Mouse (Mus musculus): ENCODE results near the gene Fli1. TPM values are rescaled to one million over a fixed set of nuclear protein-coding genes. Genes with fewer than 3 reads are reported as not detected.

Fli1 gene
- total RNA-seq, 2 experiments from 2014 or later, result 5.4 to 6.3 TPM

DNA sequence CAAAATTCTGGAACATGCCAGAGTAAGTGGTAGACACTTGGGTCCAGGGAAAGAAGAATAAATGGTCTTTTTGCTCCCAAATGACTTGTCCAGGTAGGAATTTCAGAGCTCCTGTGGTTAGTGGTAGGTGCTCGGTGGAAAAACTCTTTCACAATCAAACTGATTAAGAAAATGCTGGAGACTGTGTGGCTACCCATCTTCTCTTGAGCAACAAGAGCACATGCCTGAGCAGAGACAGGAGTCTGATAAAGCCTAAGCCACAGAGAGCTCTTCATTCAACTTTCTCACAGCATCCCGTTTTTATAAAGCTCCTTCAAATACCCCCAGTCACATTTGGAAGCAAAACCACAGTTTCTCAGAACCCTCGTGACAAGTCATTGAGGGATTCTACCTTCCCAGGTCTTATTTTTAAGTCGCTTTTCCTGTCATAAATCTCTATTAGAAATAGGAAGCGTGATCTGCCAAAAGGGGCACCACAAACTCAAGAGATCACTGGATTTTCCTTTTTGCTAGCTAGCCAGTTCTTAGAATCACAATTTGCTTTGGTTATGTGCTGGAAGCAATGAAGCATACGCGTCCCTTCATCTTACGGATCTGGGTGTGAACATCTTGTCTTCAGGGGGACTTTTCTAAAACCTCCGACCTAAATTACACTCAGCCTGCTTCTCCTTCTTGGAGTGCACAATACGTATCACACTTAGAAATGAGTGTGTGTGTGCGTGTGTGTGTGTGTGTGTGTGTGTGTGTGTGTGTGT lies 40.2 kb downstream of the Fli1 start:
- DNase-seq, result no peak

- peak in 1 of 2 experiments; percentile 15 for DNase-seq
Observed at GRCm38 (mm10) chr9:32500886-32501285, 41.8 kb downstream of the Fli1 start.

DNA sequence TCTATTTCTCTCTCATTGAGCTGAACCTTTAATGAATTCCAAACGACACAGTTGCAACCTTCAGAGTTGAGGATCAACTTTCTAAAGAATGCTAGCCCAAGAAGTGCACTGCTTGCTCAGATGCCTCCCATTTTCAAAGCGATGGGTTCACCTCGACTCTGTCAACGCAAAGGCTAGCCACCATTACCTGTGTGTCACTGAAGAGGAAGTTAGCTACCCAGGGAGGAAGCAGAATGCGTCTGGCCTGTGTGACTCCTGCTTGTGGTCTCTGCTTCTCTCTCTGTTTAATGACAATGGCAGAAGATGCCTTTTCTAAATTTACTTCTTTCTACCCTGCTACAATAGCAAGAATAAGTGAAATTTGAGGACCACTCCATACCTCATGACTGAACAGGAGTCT lies 42.6 kb downstream of the Fli1 start:
- DNase-seq, result no peak

GRCm38 (mm10) chr9:32499469-32499868 lies 43.2 kb downstream of the Fli1 start:
- DNase-seq, result no peak

GRCm38 (mm10) chr9:32495643-32495997 lies 47.0 kb downstream of the Fli1 start:
- DNase-seq, result no peak

DNA sequence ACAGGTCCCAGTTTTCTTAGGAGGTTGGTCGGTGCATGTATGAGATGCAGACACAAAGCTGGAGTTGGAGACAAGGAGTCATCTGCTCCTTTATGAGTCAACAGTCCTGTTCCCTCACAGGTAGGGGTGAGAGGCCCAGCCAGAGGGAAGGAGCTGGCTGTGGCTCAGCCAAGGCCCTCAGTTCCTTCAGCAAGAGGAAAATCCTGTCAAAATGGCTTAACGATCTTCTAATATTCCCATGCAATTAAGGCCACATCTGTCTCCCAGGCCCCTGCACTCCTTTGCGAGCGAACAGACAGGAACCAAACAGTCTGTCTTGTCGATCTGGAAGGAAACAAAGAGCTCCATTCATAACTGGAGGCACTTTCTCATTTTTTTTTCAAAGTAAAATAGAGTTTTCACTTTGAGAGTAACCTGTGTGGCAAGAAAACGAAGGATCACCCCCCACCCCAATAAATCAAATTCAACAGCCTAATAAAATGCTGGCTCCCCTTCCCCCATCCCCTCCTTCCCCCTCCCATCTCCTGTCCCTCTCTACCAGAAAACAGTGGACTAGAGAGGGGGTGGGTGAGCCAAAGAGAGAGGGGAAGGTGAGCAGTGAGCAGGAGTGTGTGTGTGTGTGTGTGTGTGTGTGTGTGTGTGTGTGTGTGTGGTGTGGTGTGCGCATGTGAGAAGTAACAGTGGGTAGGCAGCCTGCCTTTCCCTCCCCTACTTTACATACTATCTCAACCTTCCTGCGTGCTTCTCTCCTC lies 47.6 kb downstream of the Fli1 start:
- DNase-seq, result no peak

- no peak for DNase-seq
Observed at GRCm38 (mm10) chr9:32493588-32494423, 48.9 kb downstream of the Fli1 start.

DNA sequence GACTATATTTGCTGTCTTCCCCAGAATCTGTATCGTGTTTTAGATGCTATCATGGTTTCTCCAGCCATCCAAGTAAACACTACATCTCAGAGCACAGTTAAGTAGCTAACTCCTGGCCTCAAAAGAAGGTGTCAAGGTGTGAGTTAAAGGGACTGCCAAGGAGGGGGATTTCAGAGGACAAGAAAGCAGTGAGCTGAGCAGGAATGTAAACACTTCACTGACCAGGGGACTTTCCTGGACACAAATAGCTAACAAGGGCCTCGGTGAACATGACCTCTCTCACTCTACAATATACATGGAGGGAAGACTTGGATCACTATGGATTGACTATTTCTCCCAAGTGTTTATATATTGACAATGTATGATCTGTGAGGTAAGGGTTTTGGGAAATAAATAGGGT lies 49.9 kb downstream of the Fli1 start:
- DNase-seq, result no peak

GRCm38 (mm10) chr9:32491484-32491883 lies 51.2 kb downstream of the Fli1 start:
- DNase-seq, result no peak

GRCm38 (mm10) chr9:32489794-32490358 lies 52.8 kb downstream of the Fli1 start:
- no peak for DNase-seq

DNA sequence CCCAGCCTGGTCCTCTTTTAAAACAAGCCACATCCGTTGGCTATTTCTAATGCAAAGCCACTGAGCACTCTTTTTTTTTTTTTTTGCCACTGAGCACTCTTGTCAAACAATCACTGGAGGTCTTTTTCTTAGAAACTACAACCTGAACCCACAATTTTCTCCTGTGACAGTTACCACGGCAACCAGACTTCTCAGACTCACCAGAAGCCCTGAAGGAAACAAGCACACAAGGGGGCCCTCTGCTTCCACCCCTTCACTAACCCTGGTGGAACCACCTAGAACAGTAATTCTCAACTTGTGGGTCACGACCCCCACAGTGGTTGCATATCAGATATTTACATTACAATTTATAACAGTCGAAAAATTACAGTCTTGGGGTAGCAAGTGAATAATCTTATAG lies 53.3 kb downstream of the Fli1 start:
- DNase-seq, result no peak

DNA sequence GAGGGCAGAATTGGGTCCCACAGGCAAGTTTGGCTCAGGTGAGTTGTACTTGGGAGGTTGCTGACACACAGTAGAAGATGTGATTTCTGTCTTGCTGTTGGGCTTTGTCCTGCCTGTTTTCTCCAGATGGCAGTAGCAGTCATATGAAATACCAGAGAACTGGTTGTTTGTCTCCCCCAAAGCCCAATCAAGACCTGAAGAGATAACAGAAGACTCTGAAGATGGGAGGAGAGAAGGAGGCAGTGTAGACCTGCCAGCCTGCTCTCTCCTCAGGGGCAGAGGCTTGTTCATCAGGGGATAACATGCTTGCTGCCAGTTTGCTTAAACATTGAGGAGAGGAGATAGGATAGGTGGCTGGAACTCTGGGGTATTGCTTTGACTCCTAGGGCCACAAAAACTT lies 54.0 kb downstream of the Fli1 start:
- DNase-seq, result no peak

DNA sequence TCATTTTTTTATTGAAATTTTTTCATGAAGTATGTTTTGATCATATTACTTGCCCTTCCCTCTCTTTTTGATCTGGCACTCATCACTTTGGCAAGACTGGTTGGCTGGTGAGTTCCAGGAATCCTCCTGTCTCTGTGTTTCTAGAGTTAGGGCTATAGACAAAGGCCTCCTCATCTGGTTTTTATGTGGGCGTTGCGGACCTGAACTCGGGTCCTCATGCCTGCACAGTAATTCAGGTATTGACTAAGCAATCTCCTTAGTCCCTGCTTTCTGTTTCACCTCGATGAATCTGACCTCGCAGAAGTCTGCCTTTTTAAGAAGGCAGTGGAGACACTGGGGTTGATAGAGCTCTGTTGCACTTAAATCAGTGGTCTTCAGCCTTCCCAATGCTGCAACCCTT lies 54.8 kb downstream of the Fli1 start:
- DNase-seq, result no peak

DNA sequence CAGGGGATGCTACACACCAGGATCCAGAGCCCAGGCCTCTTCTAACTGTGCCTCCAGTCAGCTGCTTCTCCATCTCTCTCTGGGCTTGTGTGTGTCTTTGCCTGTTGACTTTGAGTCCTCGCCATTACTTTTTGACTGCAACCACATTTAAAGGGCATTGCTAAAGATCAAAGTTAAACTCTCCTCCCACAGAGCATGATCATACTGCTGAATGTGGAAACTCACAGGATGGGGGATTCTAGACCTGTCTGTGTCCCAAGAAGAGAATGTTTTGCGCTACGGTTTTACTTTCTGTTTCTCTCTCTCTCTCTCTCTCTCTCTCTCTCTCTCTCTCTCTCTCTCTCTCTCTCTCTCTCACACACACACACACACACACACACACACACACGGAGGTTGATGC lies 55.3 kb downstream of the Fli1 start:
- no peak for DNase-seq

GRCm38 (mm10) chr9:32480418-32480817 lies 62.2 kb downstream of the Fli1 start:
- DNase-seq, result no peak

- no peak for DNase-seq
Observed at GRCm38 (mm10) chr9:32478799-32479198, 63.9 kb downstream of the Fli1 start.

DNA sequence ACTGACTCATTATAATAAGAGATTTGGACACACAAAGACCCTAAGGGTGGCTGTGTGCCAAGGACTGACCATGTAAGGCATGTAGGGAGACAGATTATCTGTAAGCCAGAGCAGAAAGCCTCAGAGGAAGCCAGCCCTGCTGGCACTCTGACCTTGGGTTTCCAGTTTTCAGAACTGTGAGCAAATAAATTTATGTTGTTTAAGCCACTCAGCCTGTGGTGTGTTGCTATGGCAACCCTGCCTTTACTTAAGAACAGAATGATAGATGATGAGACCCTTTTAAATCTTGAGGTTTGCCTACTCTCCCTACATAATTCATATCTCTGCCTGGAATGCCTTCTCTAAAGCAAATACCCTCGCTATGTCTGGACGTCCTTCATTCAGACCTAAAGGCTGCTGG lies 64.6 kb downstream of the Fli1 start:
- DNase-seq, result no peak

GRCm38 (mm10) chr9:32476604-32477003 lies 66.1 kb downstream of the Fli1 start:
- DNase-seq, result no peak

DNA sequence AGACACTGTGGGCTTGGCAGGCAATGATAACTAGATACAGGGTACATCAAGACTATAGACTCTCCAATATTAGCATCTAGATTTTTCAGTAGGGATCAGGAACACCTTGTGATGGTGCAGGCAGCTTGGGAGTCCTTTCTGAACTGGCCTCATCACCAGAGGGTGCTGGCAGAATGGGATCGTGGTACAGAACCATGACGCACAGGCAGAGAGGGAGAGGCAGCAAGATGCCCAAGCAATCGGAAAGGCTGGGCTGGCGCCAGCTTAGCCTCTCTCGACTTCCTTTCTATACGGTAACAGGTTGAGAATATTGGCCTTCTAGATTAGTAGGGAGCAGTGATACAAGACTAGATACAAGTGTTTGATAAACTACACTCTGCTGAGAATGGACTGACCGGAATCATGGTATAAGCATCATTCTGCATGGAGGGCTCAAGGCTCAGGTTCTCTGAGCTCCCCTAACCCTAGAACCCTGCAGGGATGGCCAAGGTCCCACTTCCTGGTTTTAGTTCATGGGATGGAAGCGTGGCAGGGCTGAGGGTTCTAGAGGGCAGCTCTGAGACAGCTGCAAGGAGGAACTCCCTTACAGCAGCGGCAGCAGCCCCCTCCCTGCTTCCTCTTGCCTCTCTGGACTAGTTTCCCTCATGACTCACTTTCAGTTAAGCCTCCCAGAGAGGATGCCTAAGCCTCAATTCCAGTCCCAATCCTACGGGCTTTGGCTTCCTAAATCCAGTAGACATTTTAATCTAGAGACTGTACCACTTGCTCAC lies 67.9 kb downstream of the Fli1 start:
- no peak for DNase-seq

GRCm38 (mm10) chr9:32472346-32472745 lies 70.3 kb downstream of the Fli1 start:
- DNase-seq, result no peak

DNA sequence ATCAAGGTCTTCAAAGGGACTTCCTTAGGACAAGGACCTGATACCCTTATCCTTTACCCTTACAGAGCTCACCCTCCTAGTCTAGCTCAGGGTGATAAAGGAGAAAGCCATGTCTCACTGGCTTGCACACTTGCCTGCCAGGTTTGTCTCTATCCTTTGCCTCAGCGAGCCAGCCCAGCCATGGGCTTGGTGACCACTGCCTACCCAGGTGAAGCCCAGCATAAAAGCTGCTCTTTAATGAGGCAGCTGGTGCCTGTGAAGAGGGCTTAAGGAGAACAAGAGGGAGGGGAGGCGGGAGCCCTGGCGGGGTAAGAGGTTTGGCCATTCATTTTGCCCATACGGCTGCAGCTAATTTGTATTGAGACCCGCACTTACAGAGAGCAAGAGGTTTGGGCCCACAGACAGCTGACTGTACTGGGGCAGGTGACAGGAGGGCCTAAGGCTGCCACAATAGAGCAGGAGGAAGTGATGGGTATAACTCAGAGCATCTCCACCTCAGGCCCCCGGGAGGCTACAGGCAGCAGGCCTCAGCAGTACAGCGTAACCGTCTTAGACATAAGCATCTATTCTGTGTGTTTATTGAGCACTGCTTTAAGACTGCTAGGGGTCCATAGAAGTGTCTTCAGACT lies 73.4 kb downstream of the Fli1 start:
- DNase-seq, result no peak

GRCm38 (mm10) chr9:32468313-32468712 lies 74.3 kb downstream of the Fli1 start:
- no peak for DNase-seq

Measured in layer of hippocampus, postnatal 36 days (tissue).